ENCODE assay signal across 9 mouse cellular contexts in the genomic region with DNA sequence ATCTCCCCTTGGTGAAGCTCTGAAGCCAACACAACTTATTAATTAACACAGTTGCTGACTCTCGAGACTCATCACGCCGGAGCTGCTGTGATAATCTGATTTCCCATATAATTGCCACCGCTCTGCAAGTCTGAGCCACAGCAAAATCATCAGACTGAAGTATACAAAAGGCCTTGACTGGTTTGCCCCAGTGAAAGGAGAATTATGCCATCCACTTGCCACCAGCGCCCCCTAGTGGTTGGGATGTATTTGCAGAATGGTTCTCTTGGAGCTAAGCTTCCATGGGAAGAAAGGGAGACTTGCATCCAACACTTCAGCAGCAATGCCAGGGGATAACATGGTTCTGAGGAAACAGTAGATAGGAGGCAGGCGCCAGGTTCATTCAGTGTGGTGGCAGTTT.
DNase-seq lines count a peak whose midpoint lies in the region; ATAC-seq and TF ChIP-seq lines count a peak whose summit lies in the region.
"Had no signal": no experiment of that assay in that cellular context is flagged by ENCODE, and none has a peak within 500 bp of the region (broad histone marks: within the 10 kb centered on the region; RNA-seq: fewer than 3 reads in every experiment).

No protein-coding gene starts in this region.

- H3K27me3 ChIP-seq in ES-Bruce4 (ENCODE audit: control insufficient read depth, insufficient read depth, low read length, poor library complexity, severe bottlenecking): no peaks in the 10 kb centered on the region
- H3K27me3 ChIP-seq in heart, postnatal 0 days (ENCODE audit: control insufficient read depth, insufficient read depth, low read length): no peaks in the 10 kb centered on the region

- TF ChIP-seq POLR2A in ES-Bruce4 (IDR thresholded peaks at IDR 0.05; ENCODE audit: insufficient read depth, low read length): no peak
- no peak for TF ChIP-seq POLR2A in bone marrow macrophage, adult 2 months (IDR thresholded peaks at IDR 0.05; ENCODE audit: borderline replicate concordance, low read depth, low read length)

- no peak overlapping the region for H3K27ac ChIP-seq in ES-Bruce4 (ENCODE audit: insufficient read depth, low read length)
- no peak overlapping the region for H3K27ac ChIP-seq in bone marrow macrophage, adult 2 months (ENCODE audit: insufficient read depth, low read depth, low read length)
- no peak overlapping the region for H3K27ac ChIP-seq in heart, postnatal 0 days (ENCODE audit: low read depth)
- H3K27ac ChIP-seq in layer of hippocampus, adult 2 months: no peak overlapping the region
- H3K27ac ChIP-seq: limb, embryonic 12.5 days had no signal

- H3K9me3 ChIP-seq in ES-Bruce4 (replicated peaks; ENCODE audit: control insufficient read depth, insufficient read depth, low read length, poor library complexity, severe bottlenecking): no peaks in the 10 kb centered on the region
- no peaks in the 10 kb centered on the region for H3K9me3 ChIP-seq in heart, postnatal 0 days (replicated peaks; ENCODE audit: control insufficient read depth, low read length)

- TF ChIP-seq CTCF in ES-Bruce4 (IDR thresholded peaks at IDR 0.05; ENCODE audit: low read depth, low read length): peak; percentile 77
- TF ChIP-seq CTCF in bone marrow macrophage, adult 2 months (IDR thresholded peaks at IDR 0.05; ENCODE audit: low read depth, low read length): peak; percentile 90
- TF ChIP-seq CTCF in heart, postnatal 0 days (IDR thresholded peaks at IDR 0.05; ENCODE audit: low read depth): peak; percentile 97
- peak; percentile 99 for TF ChIP-seq CTCF in layer of hippocampus, adult 2 months (conservative IDR thresholded peaks at IDR 0.05)

- TF ChIP-seq EP300 in ES-Bruce4 (IDR thresholded peaks at IDR 0.05; ENCODE audit: insufficient read depth, low read depth, low read length): no peak
- TF ChIP-seq EP300 in heart, postnatal 0 days (IDR thresholded peaks at IDR 0.05; ENCODE audit: low read depth): no peak

- 27% methylated on average over 6 of the region's 6 CpGs for WGBS in heart, postnatal 0 days

- H3K36me3 ChIP-seq in ES-Bruce4 (ENCODE audit: control insufficient read depth, insufficient read depth, low read length, poor library complexity, severe bottlenecking): no peaks in the 10 kb centered on the region
- no peaks in the 10 kb centered on the region for H3K36me3 ChIP-seq in heart, postnatal 0 days (replicated peaks; ENCODE audit: control insufficient read depth, insufficient read depth, low read length)
- H3K36me3 ChIP-seq: limb, embryonic 12.5 days had no signal

- peak; percentile 68; the same call in 1 of the 2 replicates for ATAC-seq in erythroblast, adult 5-6 weeks (replicated peaks; ENCODE audit: low FRiP score, poor library complexity, severe bottlenecking)
- no peak for ATAC-seq in heart, postnatal 0 days (ENCODE audit: insufficient read depth, low read depth)

- peak; percentile 70 for DNase-seq in heart, postnatal 0 days (ENCODE audit: low spot score)
- DNase-seq in layer of hippocampus, adult 2 months (ENCODE audit: low spot score in 2 of 2): peak; percentile 83 to 95
- peak; percentile 90 for DNase-seq in lung, postnatal 36 days
- peak; percentile 89 for DNase-seq in retina, postnatal 7 days (ENCODE audit: low read depth, low spot score)
- DNase-seq in urinary bladder, adult 2 months (ENCODE audit: low spot score): peak; percentile 70

- H3K9ac ChIP-seq in ES-Bruce4 (ENCODE audit: low read depth, poor library complexity, severe bottlenecking): no peak overlapping the region
- no peak overlapping the region for H3K9ac ChIP-seq in heart, postnatal 0 days (replicated peaks; ENCODE audit: low read depth, low read length)
- H3K9ac ChIP-seq: limb, embryonic 12.5 days had no signal

- H3K4me2 ChIP-seq in heart, postnatal 0 days (ENCODE audit: low read depth, low read length): no peak overlapping the region
- H3K4me2 ChIP-seq: limb, embryonic 12.5 days had no signal

- no peak overlapping the region for H3K4me3 ChIP-seq in ES-Bruce4 (ENCODE audit: low read depth, low read length)
- H3K4me3 ChIP-seq in bone marrow macrophage, adult 2 months (ENCODE audit: insufficient read depth, low read length): no peak overlapping the region
- no peak overlapping the region for H3K4me3 ChIP-seq in heart, postnatal 0 days (ENCODE audit: low read depth, low read length)
- H3K4me3 ChIP-seq in layer of hippocampus, adult 2 months: no peak overlapping the region
- H3K4me3 ChIP-seq: limb, embryonic 12.5 days had no signal

- H3K4me1 ChIP-seq in ES-Bruce4 (ENCODE audit: control insufficient read depth, insufficient read depth, low read length): no peaks in the 10 kb centered on the region
- no peaks in the 10 kb centered on the region for H3K4me1 ChIP-seq in bone marrow macrophage, adult 2 months (ENCODE audit: control insufficient read depth, insufficient read depth, low read length)
- no peaks in the 10 kb centered on the region for H3K4me1 ChIP-seq in heart, postnatal 0 days (ENCODE audit: control insufficient read depth, insufficient read depth)
- H3K4me1 ChIP-seq: limb, embryonic 12.5 days had no signal
